Mouse (Mus musculus): ENCODE data around the gene Emilin3. TPM values are rescaled to one million over a fixed set of nuclear protein-coding genes. Genes with fewer than 3 reads are reported as not detected.

Gene Emilin3
- total RNA-seq, 2 experiments from 2014 or later, result 0.48 TPM

DNA sequence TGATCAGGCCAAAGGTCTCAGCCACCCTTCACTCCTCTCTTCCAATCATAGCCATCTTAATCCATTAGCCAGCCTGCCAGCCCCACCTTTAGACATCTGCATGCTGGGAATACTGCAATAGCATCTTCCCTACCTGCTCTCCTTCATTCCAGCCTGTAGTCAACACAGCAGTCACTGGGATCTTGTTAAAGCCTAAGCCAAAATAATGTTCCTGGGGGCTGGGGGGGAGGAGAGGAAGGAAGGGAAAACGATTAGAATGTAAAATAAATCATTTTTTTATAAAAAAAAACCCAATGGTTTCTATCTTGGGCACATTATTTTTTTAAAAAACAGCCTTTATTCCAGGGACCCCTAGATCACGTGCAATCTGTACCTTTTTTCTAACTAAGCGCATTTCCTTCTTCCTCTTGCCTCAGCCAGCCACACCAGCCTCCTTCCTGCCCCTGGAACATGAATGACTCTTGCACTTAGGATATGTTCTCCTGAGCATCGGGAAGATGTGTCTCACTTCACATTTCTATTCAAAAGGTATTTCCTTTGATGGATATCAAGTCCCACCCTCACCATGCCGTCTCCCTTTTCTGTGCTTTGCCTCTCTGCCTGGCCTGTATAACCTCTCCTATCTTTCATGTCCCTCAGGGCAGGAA is 37.8 kb downstream of the Emilin3 start:
- DNase-seq (ENCODE audit: low spot score in 2 of 2), result no peak

DNA sequence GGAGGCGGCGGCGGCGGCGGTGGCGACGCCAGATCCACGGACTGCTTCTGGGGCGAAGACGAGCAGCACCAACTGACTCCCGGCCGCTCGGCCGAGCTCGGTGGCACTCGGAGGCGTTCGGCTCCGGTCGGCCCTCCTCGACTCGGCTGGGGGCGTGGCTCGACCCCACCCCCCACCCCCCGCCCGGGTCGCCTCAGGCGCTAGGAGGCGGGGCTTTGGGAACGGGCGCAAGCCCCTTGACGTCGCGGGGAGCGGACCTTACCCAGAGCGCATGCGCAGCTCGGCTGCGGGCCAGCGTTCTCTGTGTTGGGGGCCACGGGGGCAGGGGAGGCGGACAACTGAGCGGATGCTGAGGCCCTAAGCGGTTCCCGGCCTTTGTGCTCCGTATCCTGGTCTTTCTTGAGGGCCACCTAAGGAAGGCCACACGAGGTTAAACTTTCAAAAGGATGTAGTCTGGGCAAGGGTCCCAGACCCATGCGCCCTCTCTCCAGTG is 39.2 kb downstream of the Emilin3 start, which contains the start of gene Zhx3:
TSS of gene Zhx3 (minus strand) at position 109 of the 493 bp plus-strand sequence.
- DNase-seq (ENCODE audit: low spot score in 2 of 2), result peak; percentile 91 to 94

DNA sequence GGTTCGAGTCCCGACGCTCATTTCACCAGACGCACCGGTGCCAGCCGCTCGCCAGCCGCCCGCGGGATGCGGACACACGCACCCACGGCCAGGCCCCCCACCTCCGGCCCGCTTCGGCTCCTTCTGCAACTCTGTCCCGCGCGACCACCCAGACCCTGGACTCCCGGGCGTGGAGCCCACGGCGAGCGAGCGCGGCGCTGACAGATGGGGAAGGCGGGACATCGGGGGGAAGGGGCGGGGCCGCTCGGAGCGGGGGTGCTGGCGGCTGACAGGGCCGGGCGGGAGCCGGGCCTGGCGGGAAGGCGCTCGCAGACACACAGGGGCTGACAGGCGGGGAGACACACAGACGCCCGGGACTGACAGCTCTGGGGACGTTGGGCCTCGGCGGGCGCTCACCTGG is 39.7 kb downstream of the Emilin3 start:
- DNase-seq (ENCODE audit: low spot score in 2 of 2), result peak; percentile 71 to 74

GRCm38 (mm10) chr2:160871310-160871709 is 40.8 kb downstream of the Emilin3 start:
- DNase-seq (ENCODE audit: low spot score in 2 of 2), result no peak

DNA sequence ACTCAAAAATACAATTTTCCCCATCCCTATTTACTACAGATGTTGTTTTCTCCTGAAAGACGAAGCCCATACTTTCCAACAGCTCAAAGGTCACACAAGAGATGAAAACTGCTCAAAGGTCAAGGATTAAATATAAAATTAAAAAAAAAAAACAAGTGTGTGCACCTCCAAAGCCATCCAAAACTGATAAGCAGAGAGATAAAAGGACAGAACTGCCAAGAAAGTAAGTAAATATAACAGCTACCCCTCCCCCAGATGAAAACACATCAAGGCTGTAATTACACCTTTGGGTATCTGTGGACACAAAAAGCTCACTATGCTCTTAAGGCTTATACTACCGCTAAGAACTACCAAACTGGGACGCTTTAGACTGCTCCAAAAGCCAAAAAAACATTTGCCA is 42.7 kb downstream of the Emilin3 start:
- no peak for DNase-seq (ENCODE audit: low spot score in 2 of 2)

GRCm38 (mm10) chr2:160865266-160865665 is 46.9 kb downstream of the Emilin3 start:
- DNase-seq (ENCODE audit: low spot score in 2 of 2), result no peak

GRCm38 (mm10) chr2:160864112-160864511 is 48.0 kb downstream of the Emilin3 start:
- no peak for DNase-seq (ENCODE audit: low spot score in 2 of 2)

DNA sequence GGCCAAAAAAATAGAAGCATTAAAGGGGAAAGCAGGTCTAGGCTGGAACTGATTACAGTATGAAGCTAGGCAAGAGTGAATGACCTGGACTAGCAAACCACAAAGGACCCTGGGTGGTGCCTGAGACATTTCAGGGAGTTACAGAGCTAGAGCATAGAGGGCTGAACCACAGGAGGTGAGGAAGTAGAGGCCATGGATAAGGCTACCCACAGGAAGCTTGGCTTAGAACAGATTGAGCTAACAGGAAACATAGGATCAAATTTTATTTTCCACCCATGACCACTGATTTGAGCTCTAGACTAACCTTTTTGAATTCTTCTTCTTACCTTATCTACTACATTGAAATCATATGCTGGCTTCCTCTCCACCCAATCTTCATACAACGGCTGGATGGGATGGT is 51.8 kb downstream of the Emilin3 start:
- DNase-seq (ENCODE audit: low spot score in 2 of 2), result no peak

Other genes starting within 250 kb of the Emilin3 start
- gene Plcg1, start 181.0 kb downstream of the Emilin3 start, total RNA-seq (2021), result 100 to 1,000 TPM; 109 to 114 TPM
- 100 to 1,000 TPM; 114 to 125 TPM for gene Zhx3, start 39.3 kb downstream of the Emilin3 start, total RNA-seq (2021)
- gene Lpin3, start 31.7 kb downstream of the Emilin3 start, total RNA-seq (2021), result 1 to 10 TPM; 1.1 to 1.5 TPM
- gene Chd6, start 196.7 kb upstream of the Emilin3 start, total RNA-seq (2021), result 10 to 100 TPM; 56.7 to 68.5 TPM